Mouse (Mus musculus) B cell, adult 2 months (primary cell): ENCODE measurements around the gene Slc3a1.

ENCODE experiments used
- DNase-seq, 2 experiments: peaks; one replicate each; pipeline ENCODE4 v3.0.0; 2022

Gene Slc3a1

DNA sequence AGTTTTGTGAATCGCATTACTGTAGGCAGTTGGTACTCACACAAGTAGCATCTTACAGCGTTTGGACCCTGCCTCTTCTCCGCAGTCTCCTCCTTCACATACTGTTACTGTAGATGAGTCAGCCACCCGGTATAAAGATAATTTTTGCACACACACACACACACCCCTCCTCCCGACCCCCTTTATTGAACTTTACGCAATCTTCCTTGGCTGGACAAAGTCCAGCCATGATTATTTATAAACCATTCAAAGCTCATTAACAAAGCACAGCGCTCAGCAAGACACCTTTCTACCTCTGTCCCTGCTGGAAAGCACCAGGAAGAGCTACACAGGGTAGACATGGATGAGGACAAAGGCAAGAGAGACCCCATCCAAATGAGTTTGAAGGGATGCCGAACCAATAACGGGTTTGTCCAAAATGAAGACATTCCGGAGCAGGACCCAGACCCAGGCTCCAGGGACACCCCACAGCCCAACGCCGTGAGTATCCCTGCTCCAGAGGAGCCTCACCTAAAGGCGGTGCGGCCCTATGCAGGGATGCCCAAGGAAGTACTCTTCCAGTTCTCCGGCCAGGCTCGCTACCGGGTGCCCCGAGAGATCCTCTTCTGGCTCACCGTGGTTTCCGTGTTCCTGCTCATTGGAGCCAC, at the start of gene Slc3a1:
Slc3a1 (plus strand) TSS at position 284 of the 647 bp plus-strand sequence.
- DNase-seq, result no peak

DNA sequence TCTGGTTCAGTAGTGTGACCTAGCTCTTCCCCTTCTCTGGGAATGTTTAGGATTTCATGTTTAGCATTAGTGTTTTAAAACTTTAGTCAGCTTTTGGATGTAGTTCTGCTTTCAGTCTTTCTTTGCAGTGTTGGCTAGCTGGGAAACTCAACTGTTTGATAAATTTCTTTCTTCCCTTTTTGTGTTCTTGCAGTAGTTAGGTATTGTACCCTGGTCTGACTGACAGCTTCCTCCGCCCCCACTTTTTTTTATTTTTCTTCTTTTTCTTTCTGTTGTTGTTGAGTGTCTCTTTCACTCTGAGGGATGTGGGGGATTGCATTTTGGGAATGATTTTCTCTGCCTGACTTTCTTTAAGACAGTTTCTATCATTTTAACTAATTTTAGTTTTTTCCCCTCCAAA, 46.5 kb upstream of the Slc3a1 start:
- no peak for DNase-seq

DNA sequence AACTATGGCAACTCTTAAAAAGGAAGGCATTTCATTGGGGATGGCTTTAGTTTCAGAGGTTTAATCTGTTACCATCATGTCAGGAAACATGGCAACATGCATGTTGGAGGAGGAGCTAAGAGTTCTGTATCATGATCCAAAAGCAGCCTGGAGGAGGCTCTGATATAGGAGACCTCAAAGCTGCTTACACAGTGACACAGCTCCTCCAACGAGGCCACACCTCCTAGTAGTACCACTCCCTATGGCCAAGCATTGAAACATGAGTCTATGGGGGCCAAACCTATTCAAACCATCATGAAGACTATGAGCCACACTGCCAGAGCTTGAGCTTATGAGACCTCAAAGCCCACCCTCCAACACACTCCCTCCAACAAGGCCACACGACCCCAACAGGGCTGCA, 45.4 kb upstream of the Slc3a1 start:
- DNase-seq, result no peak

DNA sequence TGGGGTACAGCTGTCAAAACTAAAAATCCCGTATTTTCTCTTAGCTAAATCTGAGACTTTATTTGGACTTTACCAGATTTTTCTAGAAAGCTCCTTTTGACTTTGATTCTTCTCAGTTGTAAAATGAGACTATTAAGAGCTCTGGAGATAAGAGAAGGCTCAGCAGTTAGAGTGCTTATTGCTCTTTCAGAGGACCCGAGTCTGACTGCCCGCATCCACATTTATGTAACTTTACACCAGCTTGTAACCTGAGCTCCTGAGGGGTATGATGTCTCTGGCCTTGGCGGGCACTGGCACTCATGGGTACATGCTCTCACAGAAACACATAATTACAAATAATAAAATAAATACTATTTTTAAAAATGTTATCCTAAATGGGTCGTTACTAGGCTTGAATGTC, 41.8 kb upstream of the Slc3a1 start:
- no peak for DNase-seq

DNA sequence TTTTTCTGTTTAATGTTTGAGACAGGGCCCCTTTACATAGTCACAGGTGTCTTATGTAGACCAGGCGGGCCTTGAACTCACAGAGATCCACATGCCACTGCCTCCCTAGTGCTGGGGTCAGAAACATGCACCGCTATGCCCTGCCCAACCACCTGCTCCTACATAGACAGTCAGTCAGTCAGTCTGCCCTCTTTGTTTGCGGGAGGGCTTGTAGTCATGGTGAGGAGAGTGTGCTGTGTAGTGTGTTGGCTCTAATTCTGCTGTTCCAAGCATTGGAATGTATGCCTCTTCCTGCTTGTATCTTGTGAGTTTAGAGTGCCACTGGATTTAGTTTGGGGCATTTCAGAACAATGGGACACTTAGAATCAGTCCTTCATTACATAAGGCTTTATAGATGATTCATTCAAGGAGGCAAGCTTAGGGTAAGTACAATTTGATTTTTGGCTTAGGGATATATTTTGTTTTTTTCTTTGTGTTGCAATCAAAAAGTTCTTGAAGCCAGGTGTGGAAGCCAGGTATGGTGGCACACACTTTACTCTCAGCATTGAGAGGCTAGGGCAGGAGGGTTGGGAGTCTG, 40.3 kb upstream of the Slc3a1 start:
- DNase-seq, result no peak

DNA sequence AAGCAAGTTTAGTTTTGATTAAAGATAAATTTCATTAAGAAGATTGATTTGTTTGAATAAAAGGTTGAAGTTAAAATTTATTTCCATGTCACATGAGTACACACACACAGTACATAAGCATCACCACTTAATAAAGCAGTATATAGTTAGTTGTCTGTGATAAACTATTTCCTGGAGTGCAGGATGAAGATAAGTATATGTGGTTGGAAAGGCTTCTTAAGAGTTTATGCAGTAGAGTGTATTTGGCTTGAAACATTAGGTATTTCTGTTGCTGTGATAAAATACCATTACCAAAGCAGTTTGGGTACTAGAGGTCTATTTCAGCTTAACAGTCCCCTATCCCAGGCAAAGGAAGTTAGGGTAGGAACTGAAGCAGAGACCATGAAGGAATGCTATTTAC, 39.7 kb upstream of the Slc3a1 start:
- no peak for DNase-seq

DNA sequence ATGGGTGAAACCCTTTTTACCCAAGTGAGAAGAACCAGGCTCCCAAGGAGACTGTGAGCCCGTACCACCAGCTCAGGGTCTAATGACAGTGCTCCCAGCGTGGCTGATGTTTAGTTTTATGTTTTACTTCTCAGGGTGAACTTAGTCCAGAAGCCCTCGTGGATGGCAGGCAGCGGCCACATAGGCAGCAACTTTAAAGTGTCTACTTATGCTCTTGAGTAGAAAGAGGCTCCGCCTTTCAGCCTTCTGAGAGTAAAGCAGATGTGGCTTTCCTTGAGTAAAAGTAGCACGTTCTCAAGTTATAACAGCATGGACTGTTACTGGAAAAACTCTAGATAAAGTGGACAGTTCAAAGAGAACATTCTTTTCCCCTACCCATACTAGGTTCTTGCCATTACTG, 32.3 kb upstream of the Slc3a1 start:
- DNase-seq, result no peak

DNA sequence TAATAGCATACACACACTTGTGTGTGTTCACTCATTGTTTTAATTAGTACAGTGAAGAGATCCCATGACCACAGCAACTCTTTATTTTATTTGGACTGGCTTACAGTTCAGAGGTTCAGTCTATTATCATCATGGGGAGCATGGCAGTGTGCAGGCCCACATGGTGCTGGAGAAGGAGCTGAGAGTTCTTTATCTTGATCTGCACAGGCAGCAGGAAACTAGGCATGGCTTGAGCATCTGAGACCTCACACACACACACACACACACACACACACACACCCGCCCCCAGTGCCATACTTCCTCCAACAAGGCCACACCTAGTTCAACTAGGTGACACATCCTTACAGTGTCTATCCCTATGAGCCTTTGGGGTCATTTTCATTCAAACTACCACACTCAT, 30.5 kb upstream of the Slc3a1 start:
- peak; percentile 14 for DNase-seq

DNA sequence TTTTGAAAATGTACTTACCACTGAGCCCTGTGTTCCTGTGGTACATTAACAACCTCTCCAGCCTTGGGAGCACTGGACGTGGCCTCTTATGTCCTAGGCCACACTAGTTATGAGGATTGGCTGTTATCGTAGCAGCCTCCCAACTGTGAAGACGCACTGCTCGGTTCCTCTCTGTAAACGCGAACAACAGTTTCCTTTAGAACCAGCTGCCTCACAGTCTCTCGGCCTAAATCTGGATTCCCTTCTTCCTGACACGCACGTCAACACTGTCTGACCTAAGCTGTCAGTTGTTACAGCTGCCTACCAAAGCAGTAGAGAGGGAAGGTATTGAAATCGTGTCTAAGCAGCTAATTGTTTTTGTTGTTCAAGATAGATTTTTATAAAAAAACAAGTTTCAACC, 28.5 kb upstream of the Slc3a1 start:
- peak; percentile 16 to 29 for DNase-seq

DNA sequence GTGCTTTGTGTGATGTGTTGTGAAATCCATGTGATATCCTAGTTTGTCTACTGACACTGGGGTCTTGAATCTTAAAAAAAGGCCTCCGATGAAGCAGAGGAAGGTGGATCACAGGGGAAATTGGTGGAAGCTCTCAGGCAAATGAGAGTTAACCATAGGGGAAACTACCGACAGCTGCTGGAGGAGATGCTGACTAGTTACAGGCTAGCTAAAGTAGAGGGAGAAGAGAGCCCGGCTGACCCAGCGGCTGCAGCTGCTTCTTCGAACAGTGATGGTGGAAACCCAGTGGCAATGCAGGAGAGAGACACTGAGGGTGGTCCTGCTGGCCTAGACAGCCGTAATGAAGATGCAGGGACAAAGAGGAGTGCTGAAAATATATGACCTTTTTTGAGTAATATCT, 14.7 kb upstream of the Slc3a1 start:
- DNase-seq, result no peak

DNA sequence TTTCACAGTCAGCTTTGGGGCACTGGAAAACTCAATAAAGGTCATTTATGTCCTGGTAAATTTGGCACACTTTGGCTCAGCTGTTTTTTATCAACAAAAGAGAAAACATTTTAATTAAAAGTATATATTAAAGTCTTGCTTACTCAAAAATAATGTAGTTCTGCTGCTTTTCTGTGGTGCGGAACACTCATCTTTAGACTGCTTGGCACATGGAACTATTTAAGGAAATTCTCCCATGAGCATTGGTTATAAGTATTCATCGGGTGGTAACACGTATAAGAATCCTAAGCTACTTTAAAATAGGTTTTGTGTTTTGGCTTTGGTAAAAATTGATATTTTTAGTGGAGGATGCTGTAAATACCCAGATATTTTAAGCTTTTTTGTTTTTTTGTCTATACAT, 13.5 kb upstream of the Slc3a1 start:
- no peak for DNase-seq

DNA sequence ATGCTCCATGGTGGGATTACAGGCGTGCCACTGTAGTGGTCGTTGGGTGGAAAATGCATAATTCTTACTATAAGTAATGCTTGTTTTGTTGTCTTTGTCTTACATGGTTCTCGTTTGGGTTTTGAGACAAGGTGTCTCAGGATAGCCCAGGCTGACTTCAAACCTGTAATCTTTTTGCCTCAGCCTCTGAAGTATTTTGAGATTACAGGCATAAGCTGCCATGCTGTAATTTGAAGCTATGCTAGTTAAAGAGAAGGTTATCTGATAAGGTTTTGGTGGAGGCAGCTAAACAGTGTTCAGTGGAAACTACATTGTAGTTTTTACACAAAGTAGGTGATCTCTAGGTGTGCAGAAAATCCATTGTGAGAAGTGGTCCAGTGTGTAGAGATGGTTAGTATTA, 9.8 kb upstream of the Slc3a1 start:
- DNase-seq, result no peak

DNA sequence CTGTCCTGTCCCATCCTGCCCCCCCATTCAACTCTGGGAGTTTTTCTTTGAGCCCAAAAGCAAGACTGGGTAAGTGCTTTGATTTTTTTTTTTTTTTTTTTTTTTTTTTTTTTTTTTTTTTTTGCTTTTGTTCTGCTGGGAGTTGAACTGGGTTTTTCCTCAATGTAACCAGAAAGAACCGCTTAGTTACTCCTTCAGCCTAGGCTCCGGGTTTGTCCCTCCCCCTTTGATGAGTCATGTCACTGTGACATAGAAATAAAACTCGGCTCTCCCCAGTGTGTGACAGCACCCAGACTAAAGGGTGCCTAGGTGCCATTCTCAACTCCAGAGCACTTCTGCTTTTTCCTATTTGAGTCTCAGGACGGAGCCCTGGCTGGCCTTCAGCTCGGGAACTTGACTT, 9.4 kb upstream of the Slc3a1 start:
- DNase-seq, result peak in 1 of 2 experiments; percentile 15

DNA sequence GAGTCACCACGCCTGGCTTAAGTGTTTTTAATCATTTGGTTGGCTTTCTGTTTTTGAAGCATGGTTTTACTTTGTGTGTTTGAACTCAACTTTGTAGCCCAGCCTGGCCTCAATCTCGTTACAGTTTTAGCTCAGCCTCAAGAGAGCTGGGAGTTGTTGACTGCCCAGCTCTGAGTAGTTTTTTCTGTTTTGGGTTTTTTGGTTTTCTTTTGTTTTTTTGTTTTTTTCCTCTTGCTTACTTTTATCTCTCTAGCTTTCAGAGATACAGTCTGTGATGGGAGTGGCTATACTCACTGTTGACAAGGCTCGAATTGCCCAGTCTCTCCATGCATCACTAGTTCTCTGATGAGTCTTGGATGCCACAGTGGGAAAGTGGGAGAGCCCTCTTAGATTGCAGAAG, 7.8 kb upstream of the Slc3a1 start:
- DNase-seq, result no peak

DNA sequence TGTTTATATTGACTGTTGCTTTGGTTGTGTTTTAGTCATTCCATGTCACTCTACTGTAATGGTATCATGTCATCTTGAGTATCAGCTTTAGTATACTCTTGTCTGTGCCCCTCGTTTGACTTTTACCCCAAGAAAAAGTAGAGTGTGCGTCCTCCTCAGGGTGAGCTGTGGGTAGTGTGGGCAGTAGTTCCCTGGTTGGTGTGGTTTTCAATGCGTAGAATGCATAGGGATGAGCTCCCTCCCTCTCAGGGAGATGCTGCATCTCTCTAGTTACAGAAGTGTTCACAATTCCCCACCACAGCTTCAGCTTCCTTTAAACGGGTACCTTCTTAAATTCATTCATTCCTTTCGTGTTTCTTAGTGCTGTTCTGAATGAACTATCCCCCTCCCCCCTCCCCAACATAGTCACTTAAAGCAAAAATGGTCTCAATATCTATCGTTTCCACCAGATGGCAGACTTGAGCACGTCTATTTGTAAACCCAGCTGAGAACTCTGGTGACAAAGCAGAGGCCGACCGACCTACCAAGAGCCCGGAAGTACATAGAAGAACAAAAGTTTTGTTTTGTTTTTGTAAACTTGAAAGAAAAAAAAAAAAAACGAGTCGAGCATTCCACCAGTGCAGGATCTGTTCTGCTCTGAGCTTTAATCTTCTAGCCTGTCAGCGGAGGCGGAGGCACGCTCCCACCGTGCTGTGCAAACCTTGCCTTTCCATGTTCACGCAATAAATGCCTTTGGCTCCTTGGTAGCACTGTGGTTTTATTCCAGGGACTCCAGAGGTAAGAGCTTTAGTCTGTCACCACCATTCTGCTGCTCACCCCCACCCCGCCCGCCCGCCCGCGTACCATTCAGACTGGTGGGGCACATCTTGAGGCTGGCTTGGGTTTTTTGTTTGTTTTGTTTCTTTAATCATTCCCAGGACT, 4.7 kb upstream of the Slc3a1 start:
- peak; percentile 56 to 63 for DNase-seq

DNA sequence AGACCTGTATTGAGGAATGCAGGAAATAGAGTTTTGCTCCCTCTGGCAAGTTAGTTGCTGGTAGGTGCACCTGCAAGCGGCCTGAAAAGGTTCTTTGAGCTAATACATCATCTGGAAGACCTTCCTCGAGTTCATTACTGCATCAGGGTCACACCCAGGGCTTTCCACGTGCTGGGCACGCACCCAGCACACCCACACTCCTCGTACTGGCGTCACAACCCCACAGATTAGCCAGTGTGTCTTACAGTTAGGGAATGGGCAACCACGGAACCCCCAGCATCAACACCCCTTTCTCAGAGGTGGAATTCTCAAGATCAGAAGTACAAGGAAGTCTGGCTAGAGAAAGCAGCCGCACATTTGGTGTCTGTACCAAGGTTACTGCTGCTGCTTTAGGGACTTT, 3.9 kb upstream of the Slc3a1 start:
- DNase-seq, result no peak

DNA sequence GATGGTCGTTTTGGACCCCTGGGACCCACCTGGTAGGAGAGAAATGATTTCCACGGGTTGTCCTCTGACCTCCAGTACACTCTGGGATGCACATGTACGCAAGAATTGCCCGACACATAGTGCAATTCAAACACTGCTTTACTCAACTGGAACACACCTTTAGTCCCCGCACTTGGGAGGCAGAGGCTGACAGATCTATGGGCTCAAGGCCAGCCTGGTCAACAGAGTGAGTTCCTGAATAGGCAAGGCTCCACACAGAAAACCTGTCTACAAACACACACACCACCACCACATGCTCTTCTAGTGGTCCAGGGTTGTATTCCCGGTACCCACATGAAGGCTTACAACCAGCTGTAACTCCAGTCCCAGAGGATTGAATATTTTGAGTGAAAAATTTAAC, 3.0 kb upstream of the Slc3a1 start:
- DNase-seq, result no peak

DNA sequence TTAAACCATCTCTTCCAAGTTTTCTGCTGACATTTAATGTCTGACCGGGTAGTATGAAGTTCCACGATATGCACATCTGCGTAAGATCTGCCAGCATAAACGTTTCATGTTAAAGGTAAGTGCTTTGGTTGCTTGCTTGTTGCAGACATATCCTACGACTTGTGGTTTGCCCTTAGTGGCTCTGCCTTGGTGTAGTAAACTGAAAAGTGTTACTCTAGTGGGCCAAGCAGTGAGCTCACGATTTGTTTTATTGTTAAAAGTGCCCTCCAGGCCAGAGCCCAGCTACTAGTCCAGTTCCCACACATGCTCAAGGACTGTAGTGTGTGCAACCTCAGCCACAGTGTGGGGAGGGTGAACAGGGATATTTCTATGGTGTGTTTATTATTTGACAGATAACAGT, 1.7 kb upstream of the Slc3a1 start:
- DNase-seq, result no peak

DNA sequence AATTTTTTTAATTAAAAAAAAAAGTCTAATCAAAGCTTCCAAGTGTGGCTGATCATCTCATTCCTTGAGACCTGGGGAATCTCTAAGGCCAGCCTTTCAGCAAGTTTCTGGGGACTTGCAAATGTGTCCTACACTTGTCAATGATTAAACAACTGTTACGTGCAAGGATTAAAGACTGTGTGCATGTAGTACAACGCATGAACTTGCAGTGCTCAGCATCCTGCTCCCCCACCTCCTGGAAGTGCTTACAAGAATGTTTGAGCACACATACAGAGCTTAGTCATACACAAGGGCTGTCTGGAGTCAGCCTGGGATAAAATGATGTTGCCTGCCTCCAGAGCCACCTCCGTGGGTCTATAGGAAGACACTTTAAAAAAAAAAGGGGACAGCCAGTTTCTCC, 929 bp upstream of the Slc3a1 start:
- no peak for DNase-seq

DNA sequence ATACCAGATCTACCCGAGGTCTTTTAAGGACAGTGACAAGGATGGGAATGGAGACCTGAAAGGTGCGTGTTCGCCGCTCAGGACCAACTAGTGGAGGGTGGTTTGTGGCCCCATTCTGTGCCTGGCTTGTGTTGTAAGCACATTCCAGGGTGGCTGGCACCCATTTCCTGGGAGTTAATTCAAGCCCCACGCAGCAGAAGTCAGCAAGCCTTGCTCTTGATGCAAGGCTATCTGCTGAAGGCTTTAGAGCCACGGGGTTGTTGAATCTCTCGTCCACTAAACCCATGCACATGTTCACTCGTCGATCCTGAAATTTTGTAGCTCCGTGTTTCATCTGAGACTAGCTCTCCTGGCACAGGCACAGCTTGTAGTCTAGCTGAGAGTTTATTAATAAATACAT, 621 bp downstream of the Slc3a1 start:
- no peak for DNase-seq

DNA sequence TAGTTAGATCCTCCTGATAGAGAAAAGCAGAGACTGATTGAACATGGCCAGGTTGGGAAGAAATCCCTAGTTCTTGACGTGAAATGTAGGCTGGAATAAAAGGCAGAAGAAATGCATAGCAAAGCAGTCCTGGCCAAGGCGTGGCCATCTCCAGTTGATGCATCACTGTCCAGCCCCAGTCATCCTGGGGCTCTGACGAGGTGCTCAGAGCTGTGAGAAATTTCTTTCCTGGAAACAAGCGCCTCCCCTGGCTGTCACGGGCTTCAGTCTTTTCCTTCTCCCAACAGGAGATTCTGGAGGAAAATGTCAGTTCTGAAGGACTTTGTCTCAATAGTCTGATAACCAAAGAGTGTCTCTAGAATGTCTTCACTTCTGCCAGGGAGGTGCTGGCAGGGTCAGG, 2.5 kb downstream of the Slc3a1 start:
- DNase-seq, result no peak

DNA sequence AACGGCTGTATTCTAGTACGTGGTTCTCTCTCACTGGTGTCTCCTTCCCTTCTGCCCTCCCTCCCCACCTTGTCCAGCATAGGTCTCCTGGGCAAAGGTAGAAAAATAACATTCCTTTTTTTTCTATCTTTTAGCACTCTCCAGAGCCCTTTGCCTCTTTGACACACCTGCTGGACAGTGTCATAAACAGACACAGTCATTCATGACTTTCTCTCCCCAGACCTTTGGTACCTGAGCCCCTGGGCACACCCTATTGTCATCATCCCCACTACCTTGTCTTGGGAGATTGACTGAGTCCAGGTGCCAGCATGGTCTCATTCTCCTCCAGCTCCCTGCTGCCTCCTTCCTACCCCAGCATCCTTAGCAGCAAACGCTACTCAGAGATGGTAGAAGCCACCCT, 4.9 kb downstream of the Slc3a1 start:
- DNase-seq, result no peak

DNA sequence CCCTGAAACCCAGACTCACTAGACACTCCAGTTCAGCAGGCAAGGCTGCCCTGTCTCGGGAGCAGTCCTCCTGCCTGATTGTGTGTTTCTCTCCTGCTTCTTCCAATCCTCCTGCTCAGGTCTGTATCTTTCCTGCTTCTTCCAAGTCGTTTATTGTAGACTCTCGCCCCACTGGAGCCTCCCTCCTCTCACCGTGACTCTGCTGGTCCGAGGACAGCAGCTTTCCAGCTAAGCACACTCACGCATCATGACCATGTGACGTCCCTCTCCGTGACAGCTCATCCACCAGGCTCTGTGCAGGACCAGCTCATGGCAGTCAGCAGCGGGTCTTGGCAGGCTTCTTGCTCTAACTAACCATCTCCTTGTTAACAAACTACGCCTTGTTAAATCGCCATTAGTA, 5.9 kb downstream of the Slc3a1 start:
- DNase-seq, result no peak

DNA sequence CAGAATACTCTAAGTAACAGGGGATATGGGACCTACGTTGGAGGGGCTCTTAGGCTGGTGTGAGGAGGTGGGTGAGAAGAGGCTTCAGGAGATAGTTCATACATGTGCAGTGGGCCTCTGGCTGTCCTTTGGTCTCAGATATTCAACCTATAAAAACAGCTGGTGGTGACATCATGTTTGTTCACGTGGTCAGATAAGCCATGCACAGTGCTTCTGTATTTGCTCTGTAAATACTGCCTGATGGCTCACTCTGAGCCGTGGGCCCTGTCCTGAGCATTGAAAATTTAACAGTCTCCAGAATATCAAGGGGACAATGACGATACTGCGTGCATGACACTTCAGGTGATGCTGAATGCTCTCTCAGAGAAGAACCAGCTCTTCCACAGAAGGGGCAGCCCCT, 9.7 kb downstream of the Slc3a1 start:
- DNase-seq, result no peak
